Mouse (Mus musculus) kidney, postnatal 25 days (tissue): ENCODE data around the gene Tead4.
A peak's percentile ranks its signal among the peaks of the same experiment; 100 is the strongest.
"Not testable (repeated sequence)": the region's sequence is repeated elsewhere in the genome, so short reads cannot be mapped to it uniquely, and the experiment has no call there.

Experiments used
- DNase-seq, 2 experiments: peaks; one replicate each; pipeline ENCODE4 v3.0.0; 2021; ENCODE audit warnings: mixed read lengths in 2 of 2

Gene Tead4

DNA sequence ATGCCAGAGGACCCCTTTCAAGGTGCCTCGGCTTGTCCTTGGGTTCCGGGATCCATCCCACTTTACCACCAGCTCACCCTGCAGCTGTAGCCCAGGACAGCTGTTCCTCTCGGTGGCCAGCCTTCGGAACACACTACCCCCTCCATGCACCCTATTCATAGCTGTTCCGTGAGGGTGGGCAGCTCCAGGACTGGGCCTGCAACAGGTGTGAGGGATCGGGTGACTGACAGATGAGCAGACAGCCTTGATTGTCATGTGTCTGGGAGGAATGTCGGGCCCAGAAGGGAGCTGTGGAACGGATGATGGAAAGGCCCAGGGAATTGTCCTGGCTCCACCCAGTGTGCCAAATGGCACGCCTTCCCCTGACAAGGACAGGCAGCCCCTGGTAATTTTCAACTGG, 64.0 kb downstream of the Tead4 start:
- no peak for DNase-seq

GRCm38 (mm10) chr6:128234206-128234605, 66.4 kb downstream of the Tead4 start:
- peak; percentile 47 to 62 for DNase-seq

- DNase-seq = no peak
Measured at GRCm38 (mm10) chr6:128232216-128232615, 68.4 kb downstream of the Tead4 start.

GRCm38 (mm10) chr6:128231741-128232140, 68.9 kb downstream of the Tead4 start:
- DNase-seq = peak in 1 of 2 experiments; percentile 16

- DNase-seq = peak; percentile 23 to 42
Measured at GRCm38 (mm10) chr6:128227438-128228017, 73.1 kb downstream of the Tead4 start.

DNA sequence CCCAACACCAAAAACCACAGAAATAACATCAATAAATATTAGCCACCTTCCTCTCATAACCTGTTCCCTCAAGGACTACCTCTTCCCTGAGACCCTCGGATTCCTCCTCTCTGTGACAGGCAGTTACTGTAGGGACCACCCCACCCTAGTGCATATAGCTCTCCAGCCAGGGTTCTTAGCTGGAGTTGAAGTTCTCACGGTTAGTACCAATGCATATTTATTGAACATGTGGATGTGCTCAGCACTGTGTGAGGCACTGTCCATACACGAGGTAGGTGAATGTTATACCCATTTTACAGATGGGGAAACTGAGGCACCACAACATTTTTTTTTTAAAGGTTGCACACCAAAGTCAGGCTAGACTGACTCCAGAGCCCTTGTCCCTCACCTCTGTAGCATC, 73.7 kb downstream of the Tead4 start:
- no peak for DNase-seq

DNA sequence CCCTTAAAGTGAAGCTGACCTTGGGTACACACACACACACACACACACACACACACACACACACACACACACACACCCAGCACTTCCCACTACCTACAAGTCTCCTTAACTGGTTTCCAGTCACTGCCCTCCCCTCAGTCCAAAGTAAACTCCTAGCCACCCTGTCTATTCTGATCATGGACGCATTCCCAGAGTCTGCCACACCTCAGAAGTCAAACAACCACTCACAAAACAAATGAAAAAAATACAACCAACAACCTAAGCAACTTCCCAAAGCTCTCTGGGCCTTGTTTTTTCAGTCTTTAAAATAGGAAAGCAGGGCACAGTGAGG, 74.8 kb downstream of the Tead4 start:
- DNase-seq = no peak

DNA sequence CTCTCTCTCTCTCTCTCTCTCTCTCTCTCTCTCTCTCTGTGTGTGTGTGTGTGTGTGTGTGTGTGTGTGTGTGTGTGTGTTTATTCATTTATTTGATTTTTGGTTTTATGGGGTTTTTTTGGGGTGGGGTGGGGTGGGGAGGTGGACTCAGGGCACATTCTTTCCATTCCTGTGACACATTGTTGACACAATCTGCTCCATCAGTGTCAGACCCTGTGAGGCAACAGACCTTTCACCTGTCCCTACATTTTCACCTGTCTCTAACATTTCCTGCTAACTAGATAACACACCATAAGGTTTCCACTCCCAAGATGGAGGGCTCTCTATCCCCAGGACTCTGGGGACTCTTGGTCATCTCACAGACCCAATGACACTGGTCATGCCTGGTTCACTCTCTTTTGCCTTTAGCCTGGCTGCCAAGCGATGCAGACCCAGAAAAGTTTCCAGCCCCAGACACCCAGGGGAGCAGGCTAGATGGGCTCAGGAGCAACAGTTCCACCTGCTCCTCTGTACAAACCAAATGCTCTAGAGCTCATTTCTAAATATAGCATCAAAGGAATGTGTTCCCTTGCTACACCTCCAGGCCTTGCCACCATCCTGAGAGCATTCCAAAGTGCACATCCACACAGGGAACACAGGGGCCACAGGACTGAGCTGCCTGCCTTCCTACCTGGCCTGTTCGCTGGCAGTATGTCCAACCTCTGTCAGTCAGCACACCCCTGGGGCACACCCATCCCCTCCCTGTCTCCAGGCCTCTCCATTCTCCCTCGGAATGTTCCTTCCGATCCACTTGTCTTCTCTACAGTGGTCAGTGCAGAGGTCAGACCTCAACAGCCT, 75.4 kb downstream of the Tead4 start:
- DNase-seq = peak in 1 of 2 experiments; percentile 50

DNA sequence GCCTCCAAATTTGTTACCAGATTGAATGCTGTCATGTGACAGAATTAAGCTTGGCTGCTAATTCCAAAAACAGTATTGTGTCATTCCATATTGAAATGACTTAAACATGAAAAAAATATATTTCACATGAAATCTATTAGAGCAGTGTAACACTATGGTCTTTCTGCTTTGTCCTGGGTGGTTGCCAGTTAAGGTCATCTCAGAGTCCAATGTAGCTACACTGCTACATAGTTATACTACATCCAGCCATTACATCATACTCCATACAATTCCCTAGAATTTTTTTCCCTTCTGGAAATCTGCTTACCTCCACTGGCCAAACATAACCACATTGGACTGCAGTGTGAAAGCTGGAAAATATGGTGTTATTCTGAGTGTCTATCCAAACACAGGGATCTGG, 77.5 kb downstream of the Tead4 start:
- no peak for DNase-seq

GRCm38 (mm10) chr6:128215004-128215403, 85.6 kb downstream of the Tead4 start:
- DNase-seq = not testable (repeated sequence)

- not testable (repeated sequence) for DNase-seq
Measured at GRCm38 (mm10) chr6:128209199-128209598, 91.4 kb downstream of the Tead4 start.

DNA sequence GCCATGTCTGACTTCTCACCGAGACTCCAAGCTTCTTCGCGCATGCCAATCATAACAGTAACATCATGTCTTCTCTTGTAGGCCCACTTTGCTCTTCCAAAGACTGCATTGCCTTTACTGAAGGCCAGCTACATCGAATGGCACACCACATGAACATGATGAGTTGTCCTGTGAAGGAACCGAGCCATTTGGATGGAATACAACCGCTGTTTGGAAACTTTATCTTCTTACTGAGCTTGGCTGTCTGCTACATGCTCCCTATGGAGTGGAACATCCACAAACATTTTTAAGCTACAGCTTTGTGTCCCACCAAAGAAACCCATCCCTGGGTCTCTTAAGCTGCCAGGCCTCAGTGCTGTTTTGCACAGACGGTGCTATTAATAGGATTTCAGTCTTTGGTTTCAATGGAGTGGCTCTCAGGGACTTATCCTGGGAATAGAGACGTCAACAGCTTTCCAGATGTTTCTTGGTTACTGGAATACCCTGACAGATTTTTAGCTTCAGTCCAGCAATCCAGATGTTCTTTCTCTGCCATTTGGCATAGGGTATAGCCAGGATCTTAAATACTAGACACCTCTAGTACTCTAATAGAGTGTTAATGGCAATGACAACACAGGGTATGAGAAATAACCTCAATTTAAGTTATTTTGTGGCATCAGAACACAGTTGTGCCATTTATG, 92.0 kb downstream of the Tead4 start:
- DNase-seq = no peak

- DNase-seq = no peak
Measured at GRCm38 (mm10) chr6:128203557-128203956, 97.1 kb downstream of the Tead4 start.

DNA sequence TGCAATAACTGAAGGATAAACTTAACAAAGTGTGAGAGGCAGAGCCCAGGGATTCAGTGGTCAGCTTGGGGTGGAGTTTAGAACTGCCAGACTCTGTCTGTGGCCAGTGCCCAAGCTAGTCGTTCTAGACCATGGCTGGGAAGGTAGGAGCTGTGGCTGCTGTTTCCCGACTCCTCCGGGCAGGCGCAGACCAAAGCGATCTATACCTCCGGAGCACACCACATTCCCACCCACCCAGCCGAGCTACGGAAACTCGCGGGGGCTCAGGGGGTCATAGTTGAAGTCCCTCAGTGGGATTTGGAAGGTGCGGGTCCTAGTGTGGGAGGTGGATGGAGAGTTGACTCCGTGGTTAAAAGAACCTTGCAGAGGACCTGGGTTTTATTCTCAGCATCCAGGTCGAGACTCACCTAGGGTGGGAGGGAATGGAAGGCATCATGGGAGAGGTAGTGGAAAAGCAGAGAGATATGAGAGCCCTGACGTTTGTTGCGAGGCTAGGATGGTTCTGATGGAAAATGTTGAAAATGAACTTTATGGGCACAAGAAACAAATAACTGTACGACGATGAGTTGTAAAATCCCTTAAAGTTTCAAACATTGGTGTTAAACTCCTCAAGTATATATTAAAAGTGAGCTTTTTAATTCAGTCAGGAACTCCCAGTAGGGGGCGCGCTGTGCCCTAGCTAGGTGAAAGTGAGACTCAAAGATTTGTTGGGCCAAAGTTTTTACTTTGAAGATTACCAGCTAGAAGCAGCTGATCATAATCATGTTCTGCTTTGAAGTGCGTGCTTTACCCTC, 99.6 kb downstream of the Tead4 start:
- peak; percentile 76 to 92 for DNase-seq

- peak; percentile 99 to 100 for DNase-seq
Measured at GRCm38 (mm10) chr6:128200116-128200846, 100.3 kb downstream of the Tead4 start.

DNA sequence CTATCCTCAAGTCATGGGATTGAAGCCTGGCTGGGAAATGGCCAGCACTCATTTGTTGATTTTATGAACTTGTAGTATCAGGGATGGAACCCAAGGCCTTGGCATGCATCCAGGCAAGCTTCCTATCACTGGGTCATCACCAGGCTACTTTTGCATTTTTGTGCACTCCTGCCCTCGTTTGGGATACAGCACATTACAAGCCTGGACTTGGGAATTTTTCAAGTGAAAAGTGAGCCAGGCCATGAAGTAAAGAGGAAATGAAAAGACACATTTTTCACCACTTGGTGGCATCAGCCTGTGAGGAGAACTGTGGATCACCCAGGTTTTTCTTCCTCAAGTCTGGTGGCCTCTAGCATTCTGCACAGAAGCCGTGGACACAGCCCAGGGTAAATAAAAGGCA, 117.1 kb downstream of the Tead4 start:
- no peak for DNase-seq

- DNase-seq = no peak
Measured at GRCm38 (mm10) chr6:128181176-128181575, 119.4 kb downstream of the Tead4 start.

GRCm38 (mm10) chr6:128179651-128180050, 121.0 kb downstream of the Tead4 start:
- no peak for DNase-seq

GRCm38 (mm10) chr6:128179247-128179646, 121.4 kb downstream of the Tead4 start:
- DNase-seq = no peak

DNA sequence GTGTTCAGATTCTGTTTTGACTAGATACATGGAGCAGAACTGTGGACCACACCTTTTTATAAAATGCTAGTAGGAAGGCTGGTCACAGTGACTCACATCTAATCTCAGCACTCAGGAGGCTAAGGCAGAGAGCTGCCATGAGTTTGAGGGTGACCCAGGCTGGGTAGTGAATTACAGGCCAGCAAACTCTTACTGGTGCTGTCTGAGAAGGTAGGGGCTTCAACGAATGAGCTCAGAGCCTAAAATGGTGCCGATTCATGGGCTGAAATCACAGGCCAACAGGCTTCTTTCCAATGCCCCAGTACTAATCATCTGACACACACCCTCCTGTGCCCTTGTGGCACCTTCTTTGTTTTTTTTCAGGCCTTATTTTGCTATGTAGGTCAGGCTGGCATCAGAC, 121.9 kb downstream of the Tead4 start:
- no peak for DNase-seq
